Mouse (Mus musculus): ENCODE measurements around the gene Psmb3.

The Psmb3 gene

DNA sequence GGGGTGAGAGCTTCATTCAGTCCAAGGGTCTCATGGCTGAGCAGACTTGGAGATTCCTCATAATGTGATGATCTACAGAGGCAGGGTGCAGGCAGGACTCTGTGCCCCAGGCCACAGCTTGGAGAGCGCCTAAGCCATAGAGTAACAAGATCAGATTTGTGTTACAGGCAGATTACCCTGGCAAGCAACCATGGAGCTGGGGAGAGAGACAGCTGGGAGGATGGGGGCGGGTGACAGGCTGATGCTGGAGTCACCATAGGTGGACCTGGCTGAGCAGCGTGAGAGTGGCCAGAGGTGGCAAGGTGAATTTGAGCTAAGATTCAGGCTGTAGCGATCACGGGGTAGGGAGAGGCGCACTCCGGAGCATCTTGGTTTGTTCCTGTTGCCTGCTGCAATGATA is 35.0 kb upstream of the Psmb3 start:
- DNase-seq (ENCODE audit: low spot score): no peak

DNA sequence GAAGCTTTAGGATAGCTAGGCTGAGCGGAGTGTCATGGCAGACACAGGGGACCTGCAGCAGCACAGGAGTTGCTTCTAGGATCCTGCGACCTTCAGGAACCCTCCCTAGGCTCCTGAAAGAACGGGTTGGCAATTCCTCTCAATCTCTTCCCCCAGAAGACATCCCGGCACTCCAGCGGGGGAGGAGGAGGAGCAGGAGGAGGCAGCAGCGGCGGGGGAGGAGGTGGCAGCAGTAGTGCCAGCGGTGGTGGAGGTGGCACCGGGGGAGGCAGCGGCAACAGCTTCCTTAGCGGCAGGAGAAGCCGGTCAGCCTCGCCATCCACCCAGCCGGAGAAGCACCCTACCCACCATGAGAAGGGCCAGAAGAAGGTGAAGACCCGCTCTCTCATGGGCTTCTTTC is 33.9 kb upstream of the Psmb3 start:
- no peak for DNase-seq (ENCODE audit: low spot score)

DNA sequence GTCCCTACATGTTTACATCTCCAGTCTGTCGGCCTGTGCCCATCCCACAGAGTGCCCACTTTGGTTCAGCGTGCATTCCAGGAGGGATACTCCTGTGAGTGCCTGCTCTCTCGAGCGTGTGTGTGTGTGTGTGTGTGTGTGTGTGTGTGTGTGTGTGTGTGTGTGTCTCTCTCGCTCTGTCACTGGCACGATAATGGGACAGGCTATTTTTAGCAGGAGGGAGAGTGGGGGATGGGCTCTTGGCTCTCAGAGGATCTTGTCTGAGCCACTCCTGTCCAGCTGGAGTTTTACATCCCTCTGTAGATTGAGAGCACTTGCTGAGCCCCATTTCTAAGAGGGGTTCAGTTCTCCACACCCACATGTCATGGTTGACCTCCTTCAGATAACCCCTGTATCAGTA is 33.4 kb upstream of the Psmb3 start:
- DNase-seq (ENCODE audit: low spot score): peak; percentile 32

DNA sequence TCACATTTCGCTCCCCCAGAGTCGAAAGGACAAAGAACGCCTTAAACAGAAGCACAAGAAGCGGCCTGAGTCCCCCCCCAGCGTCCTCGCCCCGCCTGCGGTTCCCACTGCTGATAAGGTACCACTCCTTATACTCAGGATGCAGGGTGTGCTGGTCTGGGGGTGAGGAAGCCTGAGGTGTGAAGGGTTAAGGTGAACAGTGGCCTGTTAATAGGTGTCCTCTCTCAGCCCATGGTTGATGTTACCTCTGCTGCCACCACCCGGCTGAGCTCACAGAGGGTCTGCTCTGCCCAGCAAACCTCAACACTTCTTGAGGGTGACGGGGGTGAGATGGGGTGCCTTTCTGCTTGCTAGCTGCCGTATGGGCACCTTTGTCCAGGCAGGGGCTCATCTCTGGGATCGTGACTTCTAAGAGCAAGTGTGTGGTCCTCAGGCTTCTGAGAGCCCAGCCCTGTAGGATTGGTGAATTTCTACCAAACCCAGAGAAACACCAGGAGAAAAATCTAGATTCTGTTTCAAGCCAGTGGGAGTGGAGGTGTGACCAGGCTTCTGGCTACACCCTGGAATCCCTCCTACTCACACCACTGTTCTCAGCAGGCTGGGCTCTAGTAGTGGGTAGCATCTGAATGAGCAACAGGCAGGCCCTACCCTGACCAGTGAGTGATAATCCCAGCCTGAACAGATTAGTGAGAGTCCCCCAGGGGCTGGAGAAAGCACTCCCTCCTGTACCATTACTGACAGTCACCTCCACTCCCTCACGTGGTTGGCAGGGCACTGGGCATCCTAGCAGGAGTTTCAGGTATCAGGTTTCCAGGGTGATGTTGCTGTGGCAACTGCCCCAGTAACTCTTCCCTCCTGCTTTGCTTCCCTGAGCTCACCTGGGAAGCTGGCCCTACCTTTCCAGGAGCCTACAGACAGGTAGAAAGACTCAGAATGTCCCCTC is 32.7 kb upstream of the Psmb3 start:
- DNase-seq (ENCODE audit: low spot score): no peak

DNA sequence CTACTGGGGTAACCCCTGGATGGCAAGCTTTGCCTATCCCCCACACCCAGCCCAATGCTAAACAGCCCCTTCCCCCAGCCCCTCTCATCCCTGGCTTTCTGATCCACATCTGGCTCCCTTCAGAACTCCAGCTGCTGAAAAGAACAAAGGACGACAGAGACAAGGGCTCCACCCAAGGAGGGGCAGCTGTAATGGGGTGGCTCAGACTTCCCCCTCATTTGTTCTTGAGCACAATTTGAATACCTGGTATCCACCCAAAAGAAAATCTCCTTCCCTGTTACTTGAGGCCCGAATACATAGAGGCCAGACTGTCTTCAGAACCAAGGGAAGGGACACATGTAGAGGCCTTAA is 32.0 kb upstream of the Psmb3 start:
- no peak for DNase-seq (ENCODE audit: low spot score)

DNA sequence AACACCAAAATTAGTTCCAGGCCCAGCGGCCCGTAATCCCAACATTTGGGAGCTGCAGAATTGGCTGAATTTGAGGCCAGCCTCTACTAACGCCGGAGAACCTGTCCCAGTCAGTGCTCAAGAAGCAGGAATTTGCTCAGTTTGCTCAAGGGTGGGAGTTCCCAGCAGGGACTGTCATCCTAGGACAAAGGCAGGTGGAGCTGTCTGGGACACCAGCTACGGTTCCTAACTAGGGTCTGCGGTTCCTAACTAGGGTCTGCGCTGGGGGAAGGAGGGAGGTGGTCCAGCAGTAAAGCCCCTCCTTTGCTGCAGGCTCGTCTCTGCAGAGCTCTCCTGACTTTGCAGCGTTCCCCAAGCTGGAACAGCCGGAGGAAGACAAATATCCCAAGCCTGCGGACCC is 30.1 kb upstream of the Psmb3 start:
- no peak for DNase-seq (ENCODE audit: low spot score)

DNA sequence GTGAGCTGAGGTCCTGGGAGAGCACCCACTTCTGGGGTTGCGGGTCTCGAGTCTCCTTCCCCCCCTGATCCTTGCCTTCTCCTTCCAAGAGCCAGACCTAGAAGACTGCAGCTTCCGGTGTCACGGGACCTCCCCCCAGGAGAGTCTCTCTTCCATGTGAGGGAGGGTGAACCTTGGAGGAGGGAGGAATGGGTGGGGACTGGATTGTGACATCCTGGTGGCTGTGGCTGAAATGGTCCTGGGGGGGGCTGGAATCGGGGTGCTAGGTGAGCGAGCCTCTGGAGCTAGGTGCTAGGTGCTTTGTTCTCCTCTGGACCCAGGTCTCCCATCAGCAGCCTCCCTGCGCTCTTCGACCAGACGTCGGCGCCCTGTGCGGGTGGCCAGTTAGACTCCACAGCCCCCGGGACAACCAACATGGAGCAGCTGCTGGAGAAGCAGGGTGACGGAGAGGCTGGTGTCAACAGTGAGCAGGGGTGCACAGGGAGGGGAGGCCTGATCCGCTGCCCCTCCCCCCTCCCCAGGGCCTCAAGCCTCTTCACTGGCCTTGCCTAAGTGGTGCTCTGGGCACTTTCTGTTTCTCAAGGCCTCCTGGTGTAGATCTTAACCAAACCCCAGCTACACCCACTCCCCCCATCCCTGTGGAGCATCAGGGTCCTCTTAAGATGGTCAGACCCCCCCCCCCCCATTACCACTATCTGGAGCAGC is 27.0 kb upstream of the Psmb3 start:
- DNase-seq (ENCODE audit: low spot score): no peak

DNA sequence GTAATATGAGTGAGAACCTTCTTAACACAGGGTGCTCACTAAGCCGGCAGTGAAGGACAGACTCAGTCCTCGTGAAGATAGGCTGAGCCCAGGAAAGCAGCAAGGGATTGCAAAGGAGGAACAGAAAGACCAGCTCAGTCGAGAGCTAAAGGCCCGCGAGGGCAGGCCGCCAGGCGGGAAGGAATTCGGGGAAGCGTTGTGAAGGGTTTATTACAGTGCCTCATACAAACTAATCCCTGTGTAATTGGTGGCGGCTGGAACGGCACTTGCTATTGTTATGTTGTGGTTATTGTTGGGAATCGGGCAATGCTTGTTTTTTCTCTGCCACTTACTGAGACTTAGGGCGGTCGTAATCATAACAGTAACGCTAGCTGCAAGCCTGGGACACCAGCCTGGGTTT is 25.8 kb upstream of the Psmb3 start:
- DNase-seq (ENCODE audit: low spot score): no peak

DNA sequence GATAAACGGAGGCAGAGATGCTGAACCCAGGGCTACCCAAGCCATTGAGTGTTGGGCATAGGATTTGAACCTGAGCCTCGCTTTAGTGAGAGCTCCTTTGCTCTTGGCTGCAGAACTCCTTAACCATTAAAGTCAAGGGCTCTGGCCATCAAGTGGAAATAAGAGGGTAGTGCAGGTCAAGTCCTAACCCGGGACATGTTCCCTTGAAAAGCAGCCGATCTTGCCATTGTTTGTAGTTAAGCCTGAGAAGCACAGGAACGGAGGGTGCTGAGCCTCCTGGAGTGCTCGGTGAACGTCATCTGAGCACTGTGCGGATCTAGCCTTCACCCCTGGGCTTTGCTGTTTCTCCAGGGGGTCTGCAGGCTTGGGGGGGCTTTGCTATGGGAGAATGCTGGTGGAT is 25.4 kb upstream of the Psmb3 start:
- no peak for DNase-seq (ENCODE audit: low spot score)

DNA sequence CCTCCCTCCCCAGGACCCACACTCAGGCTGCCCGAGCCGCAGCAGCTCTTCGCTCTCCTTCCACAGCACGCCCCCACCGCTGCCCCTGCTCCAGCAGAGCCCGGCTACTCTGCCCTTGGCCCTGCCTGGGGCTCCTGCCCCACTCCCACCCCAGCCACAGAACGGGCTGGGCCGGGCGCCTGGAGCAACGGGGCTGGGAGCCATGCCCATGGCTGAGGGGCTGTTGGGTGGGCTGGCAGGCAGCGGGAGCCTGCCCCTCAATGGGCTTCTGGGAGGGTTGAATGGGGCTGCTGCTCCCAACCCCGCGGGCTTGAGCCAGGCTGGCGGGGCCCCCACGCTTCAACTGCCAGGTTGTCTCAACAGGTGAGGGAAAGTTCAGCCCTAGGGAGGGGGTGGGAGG is 24.9 kb upstream of the Psmb3 start:
- no peak for DNase-seq (ENCODE audit: low spot score)

DNA sequence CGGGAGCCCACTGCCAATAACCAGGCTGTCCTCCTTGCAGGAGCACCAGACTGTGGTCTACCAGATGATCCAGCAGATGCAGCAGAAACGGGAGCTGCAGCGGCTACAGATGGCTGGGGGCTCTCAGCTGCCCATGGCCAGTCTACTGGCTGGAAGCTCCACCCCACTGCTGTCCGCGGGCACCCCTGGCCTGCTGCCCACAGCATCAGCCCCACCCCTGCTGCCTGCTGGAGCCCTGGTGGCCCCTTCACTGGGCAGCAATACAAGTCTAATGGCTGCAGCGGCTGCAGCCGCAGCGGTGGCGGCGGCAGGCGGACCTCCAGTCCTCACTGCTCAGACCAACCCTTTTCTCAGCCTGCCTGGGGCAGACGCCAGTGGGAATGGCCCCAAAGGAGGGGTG is 22.8 kb upstream of the Psmb3 start:
- no peak for DNase-seq (ENCODE audit: low spot score)

DNA sequence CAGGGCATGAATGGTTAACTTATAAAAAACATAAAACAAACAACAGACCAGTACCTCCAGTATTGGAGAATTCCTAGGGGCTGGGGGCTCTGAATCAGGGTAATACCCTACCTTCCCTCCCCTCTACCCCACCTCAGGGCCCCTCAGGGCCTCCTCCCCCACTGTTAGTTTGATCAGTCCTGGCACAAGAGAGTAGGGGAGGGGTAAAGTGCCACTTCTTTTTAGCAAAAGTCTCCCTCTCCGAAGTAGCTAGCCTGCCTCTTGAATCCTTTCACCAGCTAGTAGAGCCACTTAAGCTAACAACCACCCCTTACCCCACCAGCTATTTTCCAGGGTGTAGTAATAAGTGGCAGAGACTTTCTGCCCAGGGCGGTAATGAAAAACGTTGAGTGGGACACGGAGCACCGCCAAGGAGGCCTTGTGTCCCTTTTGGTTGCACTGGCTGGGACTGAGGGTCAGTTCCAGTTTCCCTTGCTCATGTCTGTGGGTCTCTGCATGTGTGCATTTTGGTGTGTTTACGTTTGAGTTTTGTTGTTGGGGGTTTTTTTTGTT is 20.6 kb upstream of the Psmb3 start:
- DNase-seq (ENCODE audit: low spot score): no peak

DNA sequence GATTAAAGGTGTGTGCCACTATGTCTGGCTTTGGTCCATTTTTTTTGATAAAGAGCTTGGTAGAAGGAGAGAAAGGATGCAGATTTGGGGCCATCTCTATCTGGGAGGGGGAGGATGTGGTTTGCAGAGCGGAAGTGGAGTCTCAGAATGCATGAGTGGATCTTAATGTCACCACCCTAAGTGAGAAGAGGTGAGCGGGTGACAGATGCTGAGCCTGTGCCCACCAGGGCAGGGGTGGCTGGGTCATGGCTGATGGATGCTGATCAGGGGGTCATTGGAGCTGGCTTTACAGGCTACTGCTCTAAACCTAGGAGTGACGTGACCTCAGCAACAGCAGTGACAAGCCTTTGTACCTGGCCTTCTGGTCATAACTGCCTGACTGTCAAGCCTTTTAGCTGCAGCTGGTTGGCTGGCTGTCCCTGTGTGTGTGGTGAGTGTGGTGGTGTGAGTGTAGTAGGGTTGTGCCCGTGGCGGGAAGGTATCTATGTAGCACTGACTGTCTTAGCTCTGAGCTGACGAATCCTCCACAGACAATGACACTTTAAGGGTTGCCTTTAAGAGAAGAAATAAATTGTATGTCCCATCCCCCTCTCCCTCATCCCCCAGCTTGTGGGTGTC is 19.0 kb upstream of the Psmb3 start:
- DNase-seq (ENCODE audit: low spot score): no peak

DNA sequence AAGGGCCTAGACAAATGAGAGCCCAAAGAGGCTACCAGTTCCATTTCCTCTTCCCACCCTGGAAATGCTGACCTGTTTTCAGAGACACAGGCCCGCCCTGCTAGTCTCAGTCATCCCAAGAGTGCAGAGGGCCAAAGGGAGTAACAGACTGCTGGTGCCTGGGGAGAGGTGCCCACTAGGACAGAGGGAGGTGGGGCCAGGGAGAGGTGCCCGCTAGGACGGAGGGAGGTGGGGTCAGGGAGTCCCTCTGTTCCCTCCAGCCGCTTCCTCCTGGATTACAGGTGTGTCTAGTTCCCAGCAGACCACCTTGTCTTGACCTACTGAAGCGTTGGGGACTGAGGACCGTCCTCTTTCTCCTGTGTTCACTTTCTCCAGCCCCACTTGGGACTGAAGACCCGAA is 18.4 kb upstream of the Psmb3 start:
- no peak for DNase-seq (ENCODE audit: low spot score)

DNA sequence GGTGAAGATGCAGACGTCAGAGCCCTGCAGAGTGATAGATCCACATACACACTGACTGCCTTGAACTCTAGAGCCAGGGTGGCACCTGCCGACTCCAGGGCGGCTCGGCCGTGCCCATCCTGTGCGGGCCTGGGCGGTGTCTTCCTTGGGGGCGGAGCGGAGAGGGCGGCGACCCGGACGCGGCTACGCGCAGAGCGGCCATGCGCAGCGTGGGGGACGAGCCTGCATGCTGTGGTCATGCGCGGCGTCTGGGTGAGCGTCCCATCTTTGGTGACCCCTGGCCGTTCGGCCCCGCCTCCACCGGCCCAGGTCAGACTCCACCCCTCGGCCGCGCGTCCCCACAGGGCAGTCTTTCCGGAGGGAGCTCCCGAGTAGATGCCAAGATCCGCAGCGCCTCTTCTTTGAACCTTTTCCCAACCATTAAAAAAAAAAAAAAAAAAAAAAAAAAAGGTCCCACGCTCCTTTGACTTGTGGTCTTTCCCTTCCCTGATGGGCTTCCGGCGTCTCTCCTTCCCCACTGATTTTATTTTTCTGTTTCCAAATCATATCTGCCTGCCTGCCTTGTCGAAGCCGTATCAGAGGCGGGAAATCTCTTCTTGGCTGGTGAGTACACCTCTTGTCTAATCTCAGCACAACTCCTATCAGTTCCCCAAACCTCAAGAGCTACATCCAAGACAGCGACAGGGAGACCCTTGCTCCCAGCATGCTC is 17.4 kb upstream of the Psmb3 start, which contains the start of gene Cisd3:
Gene Cisd3, plus strand, starts transcription at position 214 of the 709 bp plus-strand sequence.
- DNase-seq (ENCODE audit: low spot score): peak; percentile 95

DNA sequence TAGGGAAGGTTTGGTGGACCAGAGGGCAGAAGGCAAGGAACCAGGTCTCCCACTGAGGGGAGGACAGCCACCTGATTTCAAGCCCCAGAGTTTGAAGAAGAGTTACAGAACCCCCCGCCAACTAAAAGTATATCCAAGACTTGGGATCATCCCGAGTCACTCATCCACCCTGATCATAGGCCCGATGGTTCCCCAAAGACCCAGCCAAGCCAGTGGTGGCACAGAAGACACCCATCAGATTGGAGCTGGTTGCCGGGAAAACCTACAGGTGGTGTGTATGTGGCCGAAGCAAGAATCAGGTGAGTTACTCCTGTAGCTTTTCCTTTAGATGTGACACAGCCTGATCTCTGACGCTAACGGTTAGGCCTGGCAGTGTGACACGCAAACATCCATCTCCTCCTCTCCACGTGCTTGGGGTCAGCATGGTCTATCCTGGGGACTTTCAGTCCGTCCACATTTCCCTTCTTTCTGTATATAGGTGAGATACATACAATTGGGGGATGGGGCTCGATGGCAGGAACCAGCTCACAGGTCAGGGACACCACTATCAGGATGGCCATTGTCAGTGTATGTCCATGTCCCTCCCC is 16.8 kb upstream of the Psmb3 start:
- no peak for DNase-seq (ENCODE audit: low spot score)

DNA sequence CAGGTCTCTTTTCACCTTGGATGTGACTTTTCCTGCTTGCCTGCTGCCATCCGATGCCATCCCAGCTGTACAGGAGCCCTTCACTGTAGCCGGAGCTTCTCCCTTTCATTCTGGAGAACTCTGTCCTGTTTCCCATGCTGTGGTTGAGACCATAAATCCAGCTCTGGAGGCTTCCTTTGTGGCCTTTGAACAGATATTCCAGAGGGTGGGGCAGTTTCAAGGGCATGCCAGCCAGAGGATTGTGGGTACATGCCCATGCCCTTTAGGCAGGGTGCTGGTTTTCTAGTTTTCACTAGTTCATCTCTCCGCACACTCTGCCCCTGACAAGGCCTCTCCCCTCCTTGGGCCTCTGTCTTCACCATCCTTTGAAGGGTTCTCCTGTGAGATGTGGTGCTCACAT is 16.1 kb upstream of the Psmb3 start:
- DNase-seq (ENCODE audit: low spot score): no peak

DNA sequence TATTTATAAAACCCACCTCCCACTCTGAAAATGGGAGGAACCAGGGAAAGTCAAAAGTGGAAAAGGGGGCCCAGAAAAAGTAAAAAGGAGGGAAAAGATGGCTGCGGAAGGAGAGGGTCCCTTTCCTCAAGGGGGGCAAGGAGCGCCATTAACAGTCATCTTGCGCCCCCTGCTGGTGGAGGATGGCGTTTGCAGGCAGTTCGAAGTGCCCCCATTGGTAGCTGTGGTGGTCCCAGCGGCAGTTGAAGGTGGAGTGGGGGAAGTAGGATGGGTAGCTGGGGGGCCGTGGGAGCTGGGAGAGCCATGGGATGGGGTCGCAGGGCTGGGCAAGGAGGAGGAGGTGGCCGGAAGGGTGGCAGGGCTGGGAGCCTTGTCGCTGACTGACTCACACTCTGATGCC is 13.3 kb upstream of the Psmb3 start:
- DNase-seq (ENCODE audit: low spot score): no peak

DNA sequence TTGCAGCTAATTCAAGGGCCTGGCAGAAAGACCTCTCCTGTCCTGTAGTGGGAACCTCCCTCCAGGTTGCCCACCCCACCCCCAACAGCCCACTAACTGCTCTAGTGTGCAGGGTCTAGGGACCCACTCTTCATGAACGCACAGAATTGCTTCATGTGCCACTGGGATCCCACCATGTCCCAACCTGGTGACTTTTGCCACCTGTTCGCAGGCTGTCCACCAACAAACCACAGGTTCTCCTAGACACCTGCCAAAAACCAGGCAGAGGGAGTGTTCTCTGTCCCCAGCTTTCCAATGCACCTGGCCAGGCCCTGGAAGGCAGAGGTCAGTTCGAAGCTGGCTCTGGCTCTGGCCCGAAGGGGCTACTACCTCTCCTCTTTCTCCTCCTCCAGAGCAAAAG is 8.8 kb upstream of the Psmb3 start:
- DNase-seq (ENCODE audit: low spot score): no peak

DNA sequence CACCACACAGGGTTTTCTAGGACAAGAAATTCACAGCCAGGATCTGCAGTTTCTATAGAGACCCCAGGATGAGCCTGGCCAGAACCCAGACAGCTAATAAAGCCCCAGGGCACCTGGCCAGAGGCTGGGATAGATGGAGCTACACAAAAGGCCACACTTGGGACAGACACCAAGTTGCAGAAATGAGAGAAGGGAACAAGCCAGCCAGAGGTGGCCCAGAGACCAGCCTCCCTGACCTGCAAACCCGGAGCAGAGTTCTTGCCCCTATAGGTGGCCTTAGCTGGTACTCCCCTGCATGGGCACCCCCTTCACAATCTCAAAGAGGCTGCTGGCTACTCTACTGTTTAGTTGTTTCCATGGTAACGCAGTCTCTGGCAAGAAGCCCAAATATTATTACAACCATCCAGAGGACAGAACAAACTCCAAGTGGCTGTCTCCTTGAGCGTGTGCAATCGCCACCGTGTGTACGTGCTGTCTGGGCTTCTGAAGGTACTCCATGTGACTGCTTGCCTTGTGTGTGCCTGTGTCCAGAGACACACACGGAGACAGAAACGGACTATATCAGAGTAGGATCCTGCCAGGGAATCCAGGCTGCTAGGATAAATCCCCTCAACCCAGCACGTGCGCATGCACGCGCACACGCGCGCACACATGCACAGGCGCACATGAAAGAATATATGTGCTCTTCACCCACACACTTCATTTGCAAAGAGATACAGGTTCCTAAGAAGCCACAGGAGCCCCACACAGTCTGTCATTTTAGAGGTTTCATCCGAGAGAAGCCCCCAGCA is 8.1 kb upstream of the Psmb3 start:
- no peak for DNase-seq (ENCODE audit: low spot score)

All from urinary bladder, postnatal 14 days (tissue).